Mouse (Mus musculus) kidney, postnatal 36 days (tissue): ENCODE data around the gene Atp6v0c.

ENCODE experiments used
- DNase-seq, 2 experiments: peaks; one replicate each; pipeline ENCODE4 v3.0.0; 2021 to 2022; ENCODE audit warnings: mixed read lengths in 2 of 2

Atp6v0c gene

DNA sequence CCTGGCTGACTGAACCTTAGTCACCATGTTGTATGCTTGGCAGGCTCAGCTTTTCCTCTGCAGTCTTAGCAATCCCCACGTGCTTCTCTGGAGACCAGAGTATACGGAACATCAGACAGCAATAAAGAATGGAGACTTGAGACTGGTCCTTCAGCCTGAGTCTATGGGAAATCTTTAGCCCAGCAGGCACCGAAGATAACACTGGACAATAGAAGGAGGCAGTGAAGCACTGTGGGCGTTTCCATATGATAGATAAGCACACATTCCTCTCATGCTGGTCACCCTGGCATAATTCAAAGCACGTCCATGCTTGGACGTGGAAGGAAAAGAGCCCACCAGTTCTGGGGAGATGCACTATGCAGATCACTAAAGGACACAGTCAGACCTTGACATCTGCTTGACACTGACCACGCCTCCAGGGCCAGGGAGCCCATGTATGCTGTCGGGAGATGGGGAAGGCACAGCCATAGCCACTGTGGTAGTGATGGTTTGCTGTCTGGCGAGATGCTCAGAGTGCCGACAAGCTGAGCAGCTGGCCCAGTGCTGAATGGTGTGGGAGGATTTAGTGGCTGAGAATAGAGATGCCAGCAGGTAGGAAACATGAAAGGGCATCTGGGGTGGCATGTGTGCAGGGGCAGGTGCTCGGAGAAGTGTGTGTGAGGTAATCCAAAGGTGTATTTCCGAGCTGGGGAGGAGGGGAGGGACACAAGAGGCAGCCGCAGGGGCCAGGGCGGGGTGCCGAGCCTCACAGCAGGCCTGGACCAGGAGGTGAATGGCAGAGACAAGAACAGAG, 27.7 kb upstream of the Atp6v0c start:
- DNase-seq = no peak

DNA sequence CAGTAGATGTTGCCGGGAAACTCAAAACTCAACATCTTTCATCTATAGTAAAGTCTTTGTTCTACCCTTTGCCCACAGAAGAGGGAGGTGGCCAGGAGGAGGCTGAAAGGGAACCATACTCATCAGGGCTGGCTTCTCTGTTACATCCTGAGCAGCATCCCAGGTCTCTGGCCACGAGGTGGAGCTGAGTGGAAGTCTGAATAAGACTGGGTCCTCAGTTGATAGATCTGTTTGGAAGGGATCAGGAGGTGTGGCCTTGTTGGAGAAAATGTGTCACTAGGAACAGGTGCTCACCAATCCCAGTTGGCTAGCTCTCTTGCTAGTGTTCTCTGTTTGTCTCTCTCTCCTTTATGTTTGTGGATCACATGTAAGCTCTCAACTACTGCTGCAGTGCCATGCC, 25.8 kb upstream of the Atp6v0c start:
- DNase-seq = no peak

DNA sequence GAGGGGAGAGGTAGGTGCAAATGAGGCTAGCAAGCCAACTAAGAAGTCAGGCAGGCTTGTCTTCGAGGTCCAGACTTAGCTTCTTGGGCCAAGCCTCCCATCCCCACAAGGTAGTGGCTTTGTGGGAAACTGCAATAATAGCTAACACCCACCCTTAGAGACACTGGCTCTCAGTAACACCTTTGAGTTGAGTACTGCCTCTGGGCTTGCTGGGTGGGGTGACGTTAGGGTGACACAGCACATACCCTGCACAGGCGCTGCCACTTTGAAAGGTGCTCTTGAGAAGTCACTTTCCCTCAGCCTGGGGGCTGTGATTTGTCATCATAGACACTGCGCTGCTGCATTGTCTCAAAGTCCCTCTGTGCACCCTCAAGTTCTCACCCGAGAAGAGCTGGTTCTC, 24.3 kb upstream of the Atp6v0c start:
- DNase-seq = no peak

DNA sequence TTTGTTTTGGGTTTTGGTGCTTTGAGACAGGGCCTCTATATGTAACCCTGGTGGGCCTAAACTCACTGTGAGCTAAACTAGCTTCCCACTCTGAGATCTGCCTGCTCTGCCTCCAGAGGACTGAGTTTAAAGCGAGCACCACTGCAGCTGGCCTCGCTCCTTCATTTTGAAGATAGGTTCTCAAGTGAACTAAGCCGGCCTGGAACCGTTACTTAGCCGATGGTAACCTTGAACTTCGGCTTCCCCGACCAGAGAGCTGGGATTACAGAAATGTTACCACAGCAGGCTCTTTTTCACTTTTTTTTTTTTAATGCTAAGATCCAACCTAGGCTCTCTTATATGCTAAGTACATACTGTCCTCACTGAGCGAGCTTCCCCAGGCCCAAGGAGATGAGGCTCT, 23.8 kb upstream of the Atp6v0c start:
- no peak for DNase-seq

DNA sequence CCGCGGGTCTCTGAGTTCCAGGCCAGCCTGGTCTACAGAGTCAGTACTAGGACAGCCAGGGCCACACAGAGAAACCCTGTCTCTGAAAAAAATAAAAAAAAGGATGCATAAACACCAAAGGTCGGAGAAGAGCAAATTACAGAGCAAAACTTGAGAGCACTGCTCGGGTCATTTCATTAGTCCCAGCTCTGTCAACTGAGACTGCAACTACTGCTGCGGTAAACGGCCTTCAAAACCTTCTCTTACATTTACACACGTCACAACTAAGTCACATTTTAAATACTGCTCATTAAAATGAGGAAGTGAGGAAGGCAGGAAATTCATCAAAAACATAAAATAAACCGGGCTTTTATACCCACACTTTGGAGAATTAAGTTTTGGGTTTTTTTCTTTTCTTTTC, 23.3 kb upstream of the Atp6v0c start:
- no peak for DNase-seq

DNA sequence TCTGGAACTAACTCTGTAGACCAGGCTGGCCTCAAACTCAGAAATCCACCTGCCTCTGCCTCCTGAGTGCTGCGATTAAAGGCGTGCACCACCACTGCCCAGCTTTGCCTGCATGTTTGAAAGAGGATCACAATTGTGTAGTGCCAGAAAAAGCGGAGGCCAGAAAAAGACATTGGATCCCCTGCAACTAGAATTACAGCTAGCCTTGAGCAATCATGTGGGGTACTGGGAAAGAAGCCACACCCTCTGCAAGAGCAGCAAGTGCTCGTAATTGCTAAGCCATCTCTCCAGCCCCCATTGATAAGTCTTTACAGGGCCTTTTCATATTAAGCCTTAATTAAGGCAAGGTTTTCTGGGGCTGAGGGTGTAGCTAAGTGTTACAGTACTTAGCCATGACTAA, 22.0 kb upstream of the Atp6v0c start:
- no peak for DNase-seq

DNA sequence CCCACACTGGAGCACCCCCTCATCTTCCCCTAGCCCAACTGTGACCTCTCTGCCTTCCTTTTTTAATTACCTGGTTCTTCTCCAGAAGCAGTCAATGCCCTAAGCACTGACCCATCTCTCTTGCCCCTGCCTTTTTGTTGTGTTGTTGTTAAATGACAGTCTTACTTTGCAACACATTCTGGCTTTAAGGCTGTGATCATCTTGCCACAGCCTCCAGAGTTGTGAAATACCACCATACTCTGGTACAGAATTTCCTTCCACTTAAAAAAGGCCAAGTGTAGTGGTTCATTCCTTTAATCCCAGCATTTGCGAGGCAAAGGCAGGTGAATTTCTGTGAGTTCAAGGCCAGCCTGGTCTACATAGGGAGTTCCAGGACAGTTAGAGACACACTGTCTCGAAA, 21.4 kb upstream of the Atp6v0c start:
- no peak for DNase-seq

DNA sequence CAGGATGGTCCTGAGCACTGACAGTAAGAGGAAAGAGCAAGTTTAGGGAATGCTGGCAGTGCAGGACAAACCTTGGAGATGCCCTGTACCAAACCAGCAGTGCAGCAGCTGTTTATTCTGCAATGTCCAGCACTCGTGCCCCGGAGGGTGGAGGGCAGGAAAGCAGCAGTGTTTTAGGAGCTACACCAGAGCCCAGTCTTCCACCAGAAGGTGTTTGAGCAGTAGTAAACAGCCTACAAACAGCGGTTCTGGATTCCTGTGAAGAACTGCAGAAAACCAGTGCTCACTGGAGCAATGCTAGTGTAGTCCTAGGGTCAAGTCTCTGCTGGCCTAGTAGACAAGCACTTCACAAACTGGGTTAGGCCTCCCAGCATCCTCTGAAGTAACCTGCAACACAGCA, 4.8 kb upstream of the Atp6v0c start:
- DNase-seq = no peak

DNA sequence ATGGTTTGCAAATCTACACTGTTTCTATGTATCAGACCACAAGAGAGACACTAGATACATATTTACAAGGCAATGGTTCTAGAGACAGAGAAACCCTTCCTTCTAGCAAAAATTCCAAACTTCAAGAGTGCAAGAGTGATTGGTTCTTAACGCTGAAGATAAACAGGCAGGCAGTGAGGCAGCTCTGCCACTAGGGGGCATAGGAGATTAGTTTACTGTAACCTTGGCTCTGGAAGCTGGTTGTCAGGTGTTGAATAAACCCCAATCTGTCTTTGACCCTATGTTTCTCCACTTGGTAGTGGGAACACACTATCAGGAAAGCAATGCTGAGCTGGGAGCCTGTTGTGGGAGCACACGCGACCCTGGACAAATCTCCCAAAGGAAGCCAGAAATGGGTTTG, 3.9 kb upstream of the Atp6v0c start:
- DNase-seq = peak; percentile 75 to 85

DNA sequence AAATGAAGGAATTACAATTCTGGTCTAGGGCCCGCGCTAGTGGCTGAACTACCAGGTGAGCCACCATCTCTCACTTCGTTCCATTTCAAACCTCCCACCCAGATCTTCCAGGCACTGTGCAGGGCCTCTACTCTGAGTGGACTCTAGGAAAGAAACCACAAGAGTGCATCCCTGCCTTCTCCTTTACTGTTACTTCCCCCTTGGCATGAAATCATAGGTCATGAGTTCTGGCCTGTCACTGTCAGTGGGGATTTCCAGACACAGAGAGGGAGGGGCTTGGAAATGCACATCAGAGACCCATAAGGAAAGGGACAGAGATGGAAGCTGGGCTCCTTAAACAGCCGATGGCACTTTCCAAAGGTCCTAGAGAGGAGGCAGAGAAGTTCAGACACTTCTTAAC, 2.2 kb upstream of the Atp6v0c start:
- DNase-seq = no peak

DNA sequence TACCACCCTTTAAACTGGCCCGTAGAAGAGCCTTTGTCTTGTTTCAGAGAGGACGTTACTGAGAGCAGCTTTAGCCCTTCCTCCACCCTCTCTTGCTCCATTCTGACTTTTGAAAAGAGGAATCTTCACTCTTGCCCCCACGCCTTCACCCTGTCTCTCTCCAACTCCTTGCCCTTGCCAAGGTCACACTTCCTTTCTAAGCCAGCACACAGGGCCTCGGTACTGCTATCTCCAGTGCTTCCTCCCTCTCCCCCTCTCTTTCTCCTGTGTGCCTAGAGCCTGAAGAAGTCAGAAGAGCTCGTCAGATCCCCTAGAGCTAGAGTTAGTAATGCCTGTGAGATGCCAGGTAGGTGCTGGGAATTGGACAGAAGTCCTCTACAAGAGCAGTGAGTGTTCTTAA, 1.2 kb upstream of the Atp6v0c start:
- DNase-seq = no peak

DNA sequence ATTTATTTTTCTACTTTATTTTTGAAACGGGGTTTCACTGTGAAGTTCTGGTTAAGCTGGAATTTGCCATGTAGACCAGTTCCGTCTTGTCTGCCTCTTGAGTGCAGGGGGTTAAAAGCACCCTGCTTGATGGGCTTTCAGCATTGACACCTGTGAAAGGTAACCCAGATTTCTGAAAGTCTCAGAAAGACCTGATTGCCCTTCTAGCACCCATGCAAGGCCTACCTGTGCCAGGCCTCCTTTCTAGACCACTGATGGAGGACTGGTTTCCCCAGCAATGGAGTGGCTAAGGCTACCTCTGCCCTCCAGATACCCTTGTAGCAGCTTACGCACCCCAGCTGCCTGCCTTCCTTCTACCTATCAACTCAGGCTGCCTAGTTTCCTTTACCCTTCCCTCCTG, 623 bp upstream of the Atp6v0c start:
- DNase-seq = no peak

DNA sequence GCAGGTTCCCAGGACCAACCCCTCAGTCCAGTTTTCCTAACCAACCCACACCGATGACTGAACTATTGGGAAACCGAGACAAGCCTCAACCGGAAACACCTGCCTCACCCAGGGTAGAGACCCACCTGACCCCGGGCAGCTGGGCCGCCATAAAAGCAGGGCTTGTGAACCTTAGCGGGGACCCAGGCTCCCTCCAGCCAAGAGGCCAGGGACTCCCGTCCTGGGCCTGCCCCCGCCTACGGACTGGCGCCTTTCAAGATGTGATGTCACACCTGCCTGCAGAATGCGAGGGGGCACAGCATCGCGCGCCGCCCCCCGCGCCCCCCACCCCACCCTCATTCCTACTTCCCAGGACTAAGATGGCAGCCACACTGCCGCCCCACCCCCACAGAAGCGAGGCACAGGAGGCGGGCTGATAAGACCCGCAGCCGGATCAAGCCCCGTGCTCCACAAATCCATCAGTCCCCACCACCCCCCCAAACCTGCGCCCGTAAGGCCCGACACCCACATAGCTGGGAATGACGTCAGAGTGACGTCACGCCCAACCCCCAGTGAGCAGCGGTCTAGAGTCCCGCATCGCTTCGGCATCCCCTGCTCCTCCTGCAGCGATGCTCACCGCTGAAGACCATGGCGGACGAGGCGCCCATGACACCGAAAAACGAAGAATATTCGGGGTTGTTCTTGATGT, 768 bp downstream of the Atp6v0c start:
- peak in 1 of 2 experiments; percentile 76 for DNase-seq

DNA sequence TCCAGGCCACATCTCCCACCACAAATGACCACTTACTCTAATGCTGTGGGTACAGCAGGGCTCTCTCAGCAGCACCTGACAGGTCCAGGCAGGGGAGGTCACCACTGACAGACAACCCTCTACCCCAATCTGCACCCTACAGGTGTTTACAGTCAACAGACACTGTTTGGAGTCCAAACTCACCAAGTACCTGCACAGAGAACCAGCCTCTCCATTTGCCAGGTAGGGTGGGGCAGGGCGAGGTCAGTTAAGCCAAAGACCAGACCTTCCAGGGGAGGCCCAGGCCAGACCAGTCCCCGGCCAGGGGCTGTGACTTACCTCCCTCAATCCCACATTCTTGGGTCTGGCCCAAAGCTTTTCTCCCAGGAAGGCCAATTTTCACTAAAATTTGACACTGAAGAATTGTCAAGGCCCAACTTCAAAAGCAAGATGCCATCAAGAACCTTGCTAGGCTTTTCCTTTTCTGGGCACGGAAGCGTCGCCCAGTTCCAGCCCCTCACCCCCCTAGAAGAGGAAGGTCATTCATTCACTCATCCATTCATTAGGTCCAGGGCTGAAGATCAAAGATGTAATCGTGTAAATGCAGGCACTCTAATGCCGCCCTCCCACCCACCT, 1.5 kb downstream of the Atp6v0c start:
- peak in 1 of 2 experiments; percentile 36 for DNase-seq

DNA sequence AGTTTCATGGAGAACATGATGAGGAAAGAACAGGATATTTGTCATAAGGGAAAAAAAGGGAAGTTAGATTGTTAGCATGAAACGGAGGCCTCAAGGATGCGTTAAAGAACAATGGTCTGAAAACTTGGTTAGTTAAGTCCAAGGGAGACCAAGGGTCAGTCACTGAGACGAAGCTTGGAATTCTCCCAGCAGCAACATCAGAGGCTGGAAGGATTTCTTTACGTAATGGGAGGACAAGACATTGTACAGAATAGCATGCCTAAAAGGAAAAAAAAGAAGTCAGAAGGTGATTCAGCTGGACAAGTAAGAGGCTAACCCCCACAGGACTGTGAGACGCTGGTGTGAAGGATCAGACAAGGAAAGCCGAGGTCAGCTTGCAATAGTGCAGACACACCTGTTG, 2.4 kb downstream of the Atp6v0c start:
- DNase-seq = peak in 1 of 2 experiments; percentile 54

DNA sequence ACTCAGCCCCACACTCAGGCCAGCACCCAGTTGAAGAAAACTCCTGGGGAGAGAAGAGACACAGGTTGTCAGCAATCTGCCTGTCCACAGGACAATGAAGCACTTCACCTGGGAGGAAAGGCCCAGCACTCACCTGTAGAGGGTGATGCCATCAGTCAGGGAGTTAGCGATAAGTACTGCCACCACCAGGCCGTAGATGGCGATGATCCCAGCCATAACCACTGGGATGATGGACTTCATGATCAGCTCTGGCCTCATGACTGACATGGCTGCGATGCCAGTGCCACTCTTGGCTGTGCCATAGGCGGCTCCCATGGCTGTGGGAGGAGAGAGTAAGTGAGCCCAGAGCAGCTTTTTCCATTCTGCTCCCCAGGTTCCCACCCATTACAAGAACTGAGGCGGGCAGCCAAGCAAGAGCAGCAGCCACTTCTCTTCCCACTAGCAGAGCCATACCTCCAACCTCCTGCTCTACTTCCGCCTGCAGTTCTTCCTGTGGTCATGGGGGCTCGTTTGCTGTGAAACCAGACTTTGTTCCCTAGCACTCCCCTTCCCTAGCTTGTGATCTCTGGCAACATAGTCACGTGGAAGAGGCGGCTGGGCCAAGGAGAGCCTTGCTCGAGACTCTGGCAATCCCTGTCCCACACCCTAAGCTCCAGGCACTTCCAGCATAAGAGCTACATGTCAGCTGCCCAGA, 4.8 kb downstream of the Atp6v0c start:
- DNase-seq = peak; percentile 77 to 85

DNA sequence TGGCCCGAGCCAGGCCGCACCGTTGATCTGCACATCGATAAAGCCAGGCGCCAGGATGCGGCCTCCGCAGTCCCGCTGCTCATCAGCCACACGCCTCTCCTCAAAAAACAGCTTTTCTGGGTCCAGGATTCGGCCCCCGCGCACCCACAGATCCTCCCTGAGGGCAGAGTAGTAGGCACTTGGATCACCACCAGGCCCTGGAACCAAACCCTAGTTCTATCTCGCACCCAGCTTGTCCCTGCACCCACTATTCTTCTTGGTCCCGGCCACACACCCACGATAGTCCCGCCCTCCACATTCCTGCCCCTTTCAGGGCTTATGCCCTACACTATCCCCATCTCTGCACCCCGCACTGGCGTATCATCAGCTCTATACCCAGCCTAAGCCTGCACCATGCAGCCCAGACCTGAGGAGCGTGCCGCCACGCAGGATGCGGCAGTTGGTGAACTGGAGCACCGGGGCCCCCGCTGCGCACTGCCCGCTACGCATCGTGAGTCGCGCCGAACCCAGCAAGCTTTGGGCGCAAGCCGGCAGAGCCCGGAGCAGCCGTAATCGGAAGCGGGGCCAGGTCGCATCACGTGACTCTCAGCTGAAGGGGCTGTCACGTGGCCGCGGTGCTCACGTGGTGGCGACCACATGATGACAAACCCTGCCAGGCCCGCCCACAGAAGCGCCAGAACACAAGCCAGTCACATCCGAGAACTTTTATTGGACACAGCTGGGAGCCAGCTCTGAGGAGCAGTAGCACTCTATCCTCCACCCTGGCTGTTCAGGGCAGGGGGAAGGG, 6.1 kb downstream of the Atp6v0c start, which contains the start of gene Amdhd2:
Amdhd2 (minus strand) TSS at position 591 of the 787 bp plus-strand sequence.
- peak; percentile 98 to 99 for DNase-seq

DNA sequence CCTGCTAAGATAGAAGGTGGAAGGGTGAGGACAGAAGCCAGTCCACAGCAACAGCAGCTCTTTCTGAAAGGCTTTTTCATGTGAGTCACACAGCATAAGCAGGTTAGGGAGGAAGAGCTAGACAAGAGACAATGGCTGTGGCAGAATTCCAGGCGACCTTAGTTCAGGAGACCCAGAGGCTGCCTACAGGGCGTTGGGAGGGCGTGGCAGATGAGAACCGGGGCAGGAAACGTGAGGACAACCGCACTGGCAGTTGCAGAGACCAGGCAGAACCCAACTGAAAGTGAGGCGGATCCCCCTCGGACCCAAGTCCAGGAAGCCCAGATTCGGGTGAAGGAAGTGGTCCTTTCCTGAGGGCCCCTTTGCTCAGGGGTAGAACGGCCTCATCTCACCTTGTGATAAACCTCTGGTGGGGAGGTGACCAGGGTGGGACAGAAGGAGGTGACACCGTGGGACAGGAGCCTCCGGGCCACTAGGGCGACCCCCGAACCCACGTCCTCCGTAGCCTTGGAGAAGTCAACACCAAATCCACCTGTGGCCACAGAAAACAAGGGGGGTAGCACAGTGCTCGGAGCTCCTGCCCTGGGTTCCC, 6.8 kb downstream of the Atp6v0c start:
- peak; percentile 93 for DNase-seq

DNA sequence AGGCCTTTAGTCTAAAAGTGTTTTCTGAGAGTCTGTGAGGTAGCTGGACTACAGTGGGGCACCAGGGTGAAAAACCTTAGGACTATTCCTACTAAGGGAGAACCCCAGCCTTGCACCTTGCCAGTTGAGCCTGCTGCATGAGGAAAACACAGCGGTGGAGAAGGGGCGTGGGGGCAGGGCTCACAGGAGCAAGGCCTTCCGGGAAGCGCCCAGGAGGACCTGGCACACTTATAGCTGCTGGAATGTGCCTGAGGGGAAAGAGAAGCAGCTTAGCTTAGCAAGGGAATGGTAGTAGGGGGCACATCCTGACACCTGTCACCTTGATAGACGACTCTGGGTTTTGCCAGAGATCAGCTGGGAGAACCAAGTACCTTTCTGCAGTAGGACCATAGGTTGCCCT, 8.0 kb downstream of the Atp6v0c start:
- DNase-seq = peak in 1 of 2 experiments; percentile 50

DNA sequence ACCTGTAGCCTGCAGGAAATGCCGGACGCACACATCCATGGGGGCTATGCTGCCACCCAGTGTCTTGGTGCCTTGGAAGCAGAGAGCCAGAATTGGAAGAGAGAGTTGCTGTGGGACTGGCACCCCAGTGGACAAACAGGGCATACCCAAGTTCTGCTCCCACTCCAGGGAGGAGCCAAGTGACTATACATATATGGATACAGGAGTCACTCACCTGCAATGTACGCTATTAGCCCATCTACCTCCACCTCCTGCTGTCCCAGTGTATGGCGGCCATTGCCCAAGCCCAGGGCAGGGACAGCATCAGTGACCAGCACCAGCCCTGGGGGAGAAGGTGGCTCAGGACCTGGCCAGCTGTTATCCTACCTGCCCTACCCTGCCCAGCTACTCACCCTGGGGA, 12.0 kb downstream of the Atp6v0c start:
- DNase-seq = no peak

DNA sequence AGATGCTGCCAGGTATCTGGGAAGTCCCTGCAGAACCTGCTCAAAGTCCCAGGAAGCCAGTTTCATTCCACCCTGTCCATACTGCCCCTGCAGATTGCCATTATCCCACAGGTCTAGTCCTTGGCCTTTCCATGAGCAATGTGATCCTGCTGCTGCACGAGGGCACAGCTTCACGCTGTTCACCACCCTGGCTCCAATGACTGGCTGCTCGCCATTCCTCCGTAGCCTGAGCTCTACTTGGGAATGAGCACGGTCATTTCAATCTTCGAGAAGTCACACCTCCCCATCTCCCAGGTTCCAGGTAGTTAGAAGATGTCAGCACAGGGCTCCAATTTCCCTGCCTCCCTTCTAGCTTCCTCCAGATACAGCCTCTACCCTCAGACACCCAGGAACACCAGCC, 12.4 kb downstream of the Atp6v0c start:
- no peak for DNase-seq

DNA sequence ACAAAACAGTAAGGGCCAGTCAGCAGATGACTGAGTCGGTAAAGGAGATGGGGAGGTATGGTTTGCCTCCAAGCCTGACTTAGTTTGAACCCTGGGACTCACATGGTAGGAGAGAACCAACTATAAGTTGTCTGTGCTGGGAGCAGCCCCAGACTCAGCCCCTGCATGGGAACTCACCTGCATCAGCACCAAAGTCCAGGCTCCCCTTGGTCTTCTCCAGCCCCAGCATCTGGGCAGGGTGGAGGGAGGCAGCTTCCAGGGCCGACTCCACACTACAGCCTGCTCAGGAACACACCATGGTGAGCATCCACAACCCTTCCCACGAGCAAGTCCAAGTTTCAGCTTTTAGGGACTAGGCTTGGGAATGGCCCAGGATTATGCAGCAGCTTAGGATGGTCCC, 13.1 kb downstream of the Atp6v0c start:
- DNase-seq = no peak
